Mouse (Mus musculus): ENCODE measurements around the gene Elmo3.

Elmo3 gene

DNA sequence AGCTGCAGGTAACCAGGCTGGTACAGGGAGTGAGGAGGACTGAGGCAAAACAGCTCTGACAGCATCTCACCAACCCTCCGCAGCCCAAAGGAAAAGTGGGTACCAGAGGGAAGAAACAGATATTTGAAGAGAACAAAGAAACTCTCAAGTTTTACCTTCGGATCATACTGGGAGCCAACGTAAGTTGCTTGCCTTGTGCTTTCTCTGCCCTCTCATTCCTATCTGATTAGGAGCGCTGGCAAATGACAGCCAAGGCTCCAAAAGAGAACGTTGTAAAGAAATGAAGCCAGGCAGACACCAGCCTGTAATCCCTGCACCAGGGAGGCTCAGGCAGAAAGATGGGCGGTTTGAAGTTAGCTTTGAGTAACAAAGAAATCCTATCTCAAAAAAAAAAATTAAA, 21.6 kb downstream of the Elmo3 start:
- DNase-seq (ENCODE audit: low spot score in 2 of 2) = no peak

DNA sequence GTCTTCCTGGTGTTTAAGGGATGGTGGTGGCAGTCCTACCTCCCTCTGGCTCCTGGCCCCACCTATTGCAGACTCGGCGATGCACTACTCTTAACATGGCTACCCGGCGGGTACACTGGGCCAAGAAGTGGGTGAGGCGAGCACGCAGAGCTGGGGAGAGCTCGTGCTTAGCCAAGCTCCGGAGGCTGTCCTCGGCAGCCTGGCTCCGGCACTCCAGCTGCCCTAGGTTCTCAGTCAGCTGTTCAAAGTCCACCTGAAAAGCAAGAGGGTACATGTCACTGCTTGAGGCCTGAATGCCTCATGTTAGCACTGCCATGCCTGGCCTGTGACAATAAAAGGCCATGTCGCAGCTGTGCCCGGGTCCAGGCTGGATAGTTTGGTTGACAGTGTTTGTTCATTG, 24.9 kb downstream of the Elmo3 start:
- no peak for DNase-seq (ENCODE audit: low spot score in 2 of 2)

DNA sequence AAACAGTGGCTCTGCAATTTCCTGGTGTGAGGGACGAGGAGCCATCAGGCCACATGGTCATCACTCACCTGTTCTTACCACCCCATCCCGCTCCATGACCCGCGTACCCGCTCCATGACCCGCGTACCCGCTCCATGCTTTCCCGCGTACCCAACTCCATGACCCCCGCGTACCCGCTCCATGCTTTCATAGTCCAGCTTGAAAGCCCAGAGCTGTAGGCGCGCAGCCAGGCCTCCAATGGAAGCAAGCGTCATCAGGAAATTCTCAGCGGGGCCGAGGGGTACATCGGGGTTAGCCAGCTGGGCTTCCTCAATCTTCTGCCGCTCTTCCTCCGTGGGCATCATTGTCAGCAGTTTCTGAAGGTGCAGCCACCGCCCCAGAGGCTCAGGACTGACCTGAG, 26.1 kb downstream of the Elmo3 start:
- DNase-seq (ENCODE audit: low spot score in 2 of 2) = no peak

DNA sequence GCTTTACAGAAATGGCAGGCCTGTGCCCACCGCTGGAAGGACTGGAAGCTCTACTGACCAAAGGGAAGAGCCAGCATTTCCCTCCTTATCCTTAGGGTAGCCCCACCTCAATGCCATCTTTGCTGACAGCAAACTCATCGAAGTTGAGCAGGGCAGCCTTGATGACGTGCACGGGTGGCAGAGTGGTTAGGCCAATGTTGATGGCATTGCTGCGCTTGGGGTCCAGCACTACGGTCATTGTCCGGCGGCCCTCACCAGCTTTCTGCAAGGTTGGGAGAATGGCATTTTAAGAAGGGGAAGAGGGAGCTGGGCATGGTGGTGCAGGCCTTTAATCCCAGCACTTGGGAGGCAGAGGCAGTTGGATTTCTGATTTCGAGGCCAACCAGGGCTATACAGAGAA, 26.5 kb downstream of the Elmo3 start:
- DNase-seq (ENCODE audit: low spot score in 2 of 2) = no peak

DNA sequence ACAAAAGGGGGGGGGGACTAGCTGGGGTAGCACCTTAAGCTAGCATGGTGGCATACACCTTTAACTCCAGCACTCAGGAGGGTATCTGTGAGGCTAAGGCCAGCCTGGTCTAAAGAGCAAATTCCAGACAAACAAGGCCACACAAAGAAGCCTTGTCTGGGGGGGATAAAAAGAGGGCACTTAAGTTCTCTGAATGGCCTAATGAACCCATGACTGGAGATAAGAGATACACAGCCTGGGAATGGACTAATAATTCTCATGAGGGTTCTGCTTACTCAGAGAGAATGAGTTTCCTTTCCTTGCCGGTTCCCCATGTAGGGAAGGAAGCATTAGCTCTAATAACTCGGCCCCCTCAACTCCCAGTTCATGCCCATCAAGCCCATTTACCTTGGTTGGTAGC, 27.1 kb downstream of the Elmo3 start:
- no peak for DNase-seq (ENCODE audit: low spot score in 2 of 2)

DNA sequence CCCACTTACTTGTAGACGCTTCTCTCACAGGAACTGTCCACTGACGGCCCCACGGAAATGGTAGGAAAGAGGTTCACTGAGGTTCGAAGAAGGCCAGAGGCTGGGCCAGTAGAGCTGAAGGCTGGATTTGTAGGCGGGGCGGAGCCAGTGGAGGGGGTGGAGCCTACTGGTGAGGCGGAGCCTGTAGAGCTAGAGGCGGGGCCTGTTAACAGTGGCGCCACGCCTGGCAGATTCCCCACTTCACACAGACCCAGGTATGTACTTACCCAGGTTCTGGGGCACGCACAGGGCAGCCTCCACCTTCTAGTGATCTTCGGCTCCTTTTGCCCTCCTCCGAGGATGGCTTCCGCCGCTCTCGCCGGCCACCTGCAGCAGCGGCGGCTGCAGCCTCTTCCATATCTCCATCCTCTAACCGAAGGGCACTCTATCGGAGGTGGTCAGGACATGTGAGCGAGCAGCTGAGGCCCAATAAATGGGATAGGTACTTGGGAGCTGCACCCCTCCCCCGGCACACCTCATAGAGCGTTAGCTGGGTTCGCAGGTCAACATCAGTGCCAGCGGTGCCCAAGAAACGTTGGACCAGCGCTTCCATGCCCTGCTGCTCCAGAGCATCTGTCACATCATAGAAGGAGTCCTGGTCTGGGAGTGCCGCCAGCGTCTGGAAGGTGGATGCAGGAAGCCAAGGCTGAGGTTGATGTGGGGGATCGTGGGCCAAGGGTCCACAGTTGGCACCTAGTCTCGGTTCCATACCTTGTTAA, 31.2 kb downstream of the Elmo3 start:
- no peak for DNase-seq (ENCODE audit: low spot score in 2 of 2)

DNA sequence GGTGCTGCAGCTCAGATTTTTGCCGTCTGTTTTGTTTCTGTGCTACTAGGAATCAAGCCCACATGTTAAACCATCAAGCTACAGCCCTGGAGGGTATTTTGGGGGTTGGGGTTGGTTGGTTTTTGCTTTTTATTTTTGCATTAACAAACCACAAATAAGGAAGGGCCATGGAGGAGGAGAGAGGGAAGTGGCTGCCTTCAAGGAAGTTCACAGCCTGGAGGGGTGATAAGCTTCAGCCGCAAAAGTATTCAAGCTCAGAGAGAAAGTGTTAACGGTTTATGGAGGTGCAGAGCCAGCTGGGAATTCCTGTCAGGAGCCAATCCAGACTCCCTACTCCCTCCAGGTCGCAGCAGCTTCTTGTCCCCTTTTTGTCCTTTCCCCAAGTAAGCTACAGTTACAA, 33.6 kb downstream of the Elmo3 start:
- DNase-seq (ENCODE audit: low spot score in 2 of 2) = no peak

DNA sequence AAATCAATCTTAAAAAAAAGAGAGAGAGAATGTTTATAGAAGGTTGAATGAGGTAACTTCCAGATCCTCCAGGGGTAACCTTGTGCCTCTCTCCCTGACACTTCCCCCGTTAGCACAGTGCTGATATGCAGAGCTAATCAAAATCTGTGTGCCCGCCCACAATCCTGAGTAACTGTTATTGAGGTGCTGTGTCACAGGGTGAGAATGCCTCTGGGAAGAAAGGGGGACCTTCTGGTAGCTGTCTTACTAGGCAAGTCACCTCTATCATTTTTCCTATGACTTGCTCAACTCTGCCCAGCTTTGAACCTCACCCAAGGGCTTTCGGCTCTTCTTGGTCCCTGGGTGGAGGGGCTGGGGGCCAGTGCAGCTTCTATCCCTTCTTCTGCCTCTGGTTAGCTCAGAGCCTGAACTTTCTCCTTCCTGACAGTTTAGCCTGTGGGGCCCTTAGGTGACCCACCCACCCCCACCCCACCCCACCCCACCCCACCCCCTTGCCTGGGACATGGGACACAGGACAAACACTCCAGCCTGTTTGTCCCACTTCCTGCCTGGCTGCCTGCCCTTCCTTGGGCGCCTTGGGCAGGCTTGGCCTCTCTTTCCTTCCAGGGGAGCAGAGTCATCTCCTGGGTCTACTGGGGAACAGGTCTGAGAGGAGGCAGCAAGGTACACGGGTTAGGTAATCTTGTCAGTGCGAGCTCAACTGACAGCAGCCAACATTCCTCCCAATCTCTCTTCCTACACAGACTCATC, 34.7 kb downstream of the Elmo3 start:
- no peak for DNase-seq (ENCODE audit: low spot score in 2 of 2)

DNA sequence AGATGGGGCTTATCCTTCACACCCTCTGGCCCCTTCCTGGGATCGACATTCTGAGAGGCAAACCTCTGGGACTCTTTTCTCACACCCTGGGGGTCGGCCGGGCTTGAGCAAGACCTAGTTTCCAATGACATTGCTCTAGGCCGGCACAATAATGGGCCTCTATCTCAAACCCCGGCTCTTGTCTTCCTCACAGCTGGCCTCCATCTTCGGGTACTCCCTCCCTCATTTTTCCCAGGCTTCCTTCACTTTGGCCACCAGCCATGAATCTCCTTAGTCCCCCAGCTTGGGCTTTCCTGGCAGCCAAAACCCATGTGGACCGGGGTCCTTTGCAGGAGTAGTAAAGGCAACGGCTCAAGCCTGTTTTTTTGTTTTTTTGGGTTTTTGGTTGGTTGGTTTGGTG, 36.0 kb downstream of the Elmo3 start:
- no peak for DNase-seq (ENCODE audit: low spot score in 2 of 2)

DNA sequence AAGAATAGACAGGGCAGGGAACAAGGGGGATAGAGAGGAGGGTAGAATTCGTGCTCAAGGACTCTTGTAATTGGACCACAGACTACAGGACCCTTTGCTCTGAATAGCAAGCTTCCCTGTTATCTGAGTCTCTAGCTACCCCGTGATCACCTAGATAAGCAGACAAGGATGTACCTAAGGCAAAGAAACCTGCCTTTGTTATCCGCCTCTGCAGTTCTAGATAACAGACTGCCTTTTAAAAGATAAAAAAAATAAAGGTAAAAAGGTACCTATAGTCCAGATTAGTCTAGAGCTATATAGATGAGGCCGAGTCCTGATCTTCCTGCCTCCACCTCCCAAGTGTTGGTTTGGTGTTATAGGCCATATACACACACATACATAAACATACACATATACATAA, 37.4 kb downstream of the Elmo3 start:
- DNase-seq (ENCODE audit: low spot score in 2 of 2) = no peak

DNA sequence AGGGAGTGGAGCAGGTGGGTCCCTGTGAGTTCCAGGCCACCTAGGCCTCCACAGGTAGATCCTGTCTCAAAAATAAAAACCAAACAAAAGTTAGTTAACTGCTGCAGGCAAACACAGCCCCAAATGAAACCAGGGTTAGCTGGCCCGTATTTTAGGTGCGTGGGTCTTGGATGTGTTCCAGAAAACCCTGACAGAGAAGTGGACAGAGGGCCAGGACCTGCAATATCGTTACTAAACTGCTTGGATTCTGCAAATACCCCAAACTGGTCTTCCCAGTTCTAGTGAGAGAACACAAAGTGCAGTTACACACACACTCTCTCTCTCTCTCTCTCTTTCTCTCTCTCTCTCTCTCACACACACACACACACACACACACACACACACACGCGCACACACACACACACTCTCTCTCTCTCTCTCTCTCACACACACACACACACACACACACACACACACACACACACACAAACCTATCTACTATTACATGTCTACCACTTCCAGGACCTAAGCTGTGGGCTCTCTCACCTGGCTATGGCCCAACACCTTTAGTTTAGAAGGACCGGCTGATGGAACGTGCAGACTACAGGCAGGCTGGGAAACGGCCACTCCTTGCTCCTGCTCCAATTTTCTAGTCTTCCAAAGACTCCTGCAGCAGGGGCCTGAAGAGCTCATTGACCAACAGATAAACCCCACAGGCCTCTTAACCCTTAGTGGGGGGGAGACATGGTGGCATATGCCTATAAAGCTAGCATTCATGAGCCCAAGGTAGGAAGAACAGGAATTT, 38.6 kb downstream of the Elmo3 start:
- no peak for DNase-seq (ENCODE audit: low spot score in 2 of 2)

DNA sequence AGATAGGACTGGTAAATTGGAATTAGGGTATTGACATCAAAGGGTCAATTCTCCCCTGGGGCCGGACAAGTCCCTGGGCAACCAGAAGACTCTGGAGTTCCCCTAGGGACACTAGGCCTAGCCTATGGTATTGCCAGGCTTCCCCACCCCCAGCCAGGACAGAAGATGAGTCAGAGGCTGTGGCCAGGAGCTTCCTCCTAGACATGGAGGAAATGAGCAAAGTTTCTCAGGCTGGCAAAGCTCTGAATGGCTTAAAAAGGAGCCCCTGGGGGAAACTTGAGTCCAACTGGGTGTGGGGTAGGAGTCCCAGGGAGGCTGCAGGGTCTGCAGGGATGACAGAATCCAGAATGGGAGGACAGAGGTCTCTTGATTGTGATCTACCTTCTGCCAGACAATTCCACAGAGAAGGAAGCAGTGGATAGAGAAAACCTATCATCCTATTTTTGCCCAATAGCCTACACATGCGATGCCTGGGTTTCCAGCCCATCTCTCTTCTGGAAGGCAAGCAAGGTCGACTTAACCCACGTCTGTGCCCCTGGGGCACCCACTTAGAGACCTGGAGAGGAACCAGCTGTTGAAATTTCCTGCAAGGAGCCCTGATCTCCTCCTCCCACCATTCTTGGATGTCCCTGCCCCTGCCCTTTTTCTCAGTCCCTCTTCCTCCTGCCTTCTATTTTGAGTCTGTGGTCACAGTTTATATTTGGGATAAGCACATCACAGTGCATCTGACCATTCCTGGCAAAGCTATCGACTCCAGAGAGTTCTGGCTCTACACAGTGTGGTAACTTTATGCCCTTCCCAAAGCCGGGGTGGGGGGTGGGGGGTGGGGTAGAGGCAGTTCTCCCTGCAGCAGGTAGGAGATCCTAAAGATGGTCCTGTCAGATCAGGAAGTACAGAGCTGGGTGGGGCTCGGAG, 39.9 kb downstream of the Elmo3 start:
- DNase-seq (ENCODE audit: low spot score in 2 of 2) = peak in 1 of 2 experiments; percentile 56

DNA sequence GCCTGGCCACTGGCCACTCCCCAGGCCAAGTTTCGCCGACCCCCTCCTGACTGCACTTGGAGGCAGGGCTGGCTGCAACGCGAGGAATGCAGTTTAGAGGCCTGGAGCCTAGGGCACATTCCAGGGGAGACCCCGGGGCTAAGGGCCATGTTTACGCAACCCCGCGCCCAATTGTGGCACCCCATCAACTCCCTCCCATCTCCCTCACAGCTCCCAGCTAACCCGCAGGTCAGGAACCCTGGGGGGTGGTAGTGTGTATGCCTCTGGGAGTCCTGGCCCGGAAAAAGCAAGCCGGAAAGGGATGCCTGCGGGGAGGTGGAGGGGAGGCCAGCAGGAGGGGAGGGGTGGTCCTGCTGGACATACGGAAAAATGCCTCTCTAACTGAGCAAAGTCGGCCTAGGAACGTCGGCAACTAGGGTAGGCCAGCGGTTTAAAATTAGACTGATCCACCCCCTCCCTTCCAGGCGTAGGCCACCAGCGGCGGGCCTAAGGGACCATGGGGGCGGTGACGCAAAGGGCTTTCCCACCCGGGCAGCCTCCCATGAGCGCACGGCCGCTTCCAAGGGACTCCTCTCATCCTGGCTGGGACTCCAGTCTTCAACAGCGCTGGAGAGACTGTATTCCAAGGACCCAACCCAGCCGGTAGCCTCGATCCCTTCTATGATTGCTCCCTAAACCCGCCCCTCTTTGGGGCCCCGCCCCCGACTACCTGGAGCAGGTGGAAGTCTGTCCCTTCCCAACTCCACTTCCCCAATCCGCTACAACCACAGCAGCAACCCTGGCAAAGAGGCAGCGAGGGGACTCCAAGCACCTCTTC, 41.4 kb downstream of the Elmo3 start:
- peak; percentile 63 to 72 for DNase-seq (ENCODE audit: low spot score in 2 of 2)

DNA sequence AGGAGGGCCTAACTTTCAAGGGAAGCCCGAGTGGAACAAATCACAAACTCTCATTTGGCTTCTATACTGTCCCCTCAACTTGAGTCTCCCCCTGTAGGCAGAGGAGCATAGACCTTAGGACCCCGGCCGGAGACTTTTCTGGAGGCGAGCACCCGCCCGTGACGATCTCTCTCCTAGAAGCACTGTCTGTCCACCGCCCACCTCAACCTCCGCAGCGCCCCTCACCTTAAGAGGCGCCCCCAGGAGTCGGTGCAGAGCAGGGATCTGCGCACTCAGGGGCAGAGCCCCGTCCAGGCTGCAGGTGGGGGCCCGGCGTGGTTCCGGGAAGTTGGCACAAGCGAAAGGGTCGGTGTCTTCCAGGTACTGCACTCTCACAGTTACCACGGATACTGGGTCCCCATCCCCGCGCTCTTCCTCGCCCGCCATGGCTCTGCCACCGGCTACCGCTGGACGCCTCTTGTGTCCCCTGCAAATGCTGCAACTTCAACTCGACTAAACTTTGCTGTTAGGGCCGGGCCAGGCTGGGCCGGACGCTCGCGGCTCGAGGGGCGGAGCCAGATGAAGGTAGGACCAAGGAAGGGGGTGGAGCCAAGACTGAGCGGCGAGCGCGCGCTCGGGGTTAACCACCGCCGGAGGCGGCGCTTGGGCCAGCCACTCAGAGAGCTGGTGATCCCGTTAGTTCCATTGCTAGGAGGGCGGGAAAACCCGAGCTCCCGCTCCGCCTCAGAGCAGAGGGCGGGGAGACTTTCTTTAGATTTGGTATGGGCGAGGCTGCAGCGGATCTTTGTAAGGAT, 42.2 kb downstream of the Elmo3 start, which contains the start of gene Fhod1:
Fhod1 (minus strand) TSS at position 526 of the 794 bp plus-strand sequence.
- DNase-seq (ENCODE audit: low spot score in 2 of 2) = peak; percentile 93 to 95

DNA sequence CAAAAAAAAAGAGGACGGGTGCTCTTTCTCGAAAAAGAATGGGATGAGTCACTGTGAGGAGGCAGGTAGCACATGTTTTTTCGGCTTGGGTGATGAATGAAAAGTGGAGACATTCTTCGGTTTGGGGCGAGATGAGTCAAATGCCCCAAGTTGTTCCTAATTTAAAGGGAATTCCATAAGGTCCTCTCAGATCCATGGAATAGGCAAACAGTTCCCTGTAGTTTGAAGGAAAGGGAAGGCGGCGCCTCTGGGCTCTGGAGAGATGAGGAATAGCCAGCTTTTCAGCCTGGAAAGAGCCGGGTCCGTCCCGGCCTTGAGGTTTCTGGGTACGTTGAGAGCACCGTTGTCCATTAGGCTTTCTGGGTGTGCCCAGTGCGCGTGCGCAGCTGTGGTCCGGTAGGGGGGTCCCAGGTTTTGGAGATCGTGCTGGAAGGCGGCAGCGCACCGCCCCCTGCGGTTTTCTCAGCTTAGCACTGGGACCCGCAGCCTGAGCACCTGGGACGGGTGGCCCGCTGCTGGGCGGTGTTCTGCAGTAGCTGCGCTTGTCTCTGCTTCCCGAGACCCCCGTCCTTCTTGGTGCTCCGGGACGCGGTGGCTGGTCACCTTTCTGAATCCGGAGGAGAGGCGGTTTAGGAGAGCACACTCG, 43.2 kb downstream of the Elmo3 start, which contains the start of gene Slc9a5:
Slc9a5 (plus strand) TSS at position 394 of the 646 bp plus-strand sequence.
- no peak for DNase-seq (ENCODE audit: low spot score in 2 of 2)

DNA sequence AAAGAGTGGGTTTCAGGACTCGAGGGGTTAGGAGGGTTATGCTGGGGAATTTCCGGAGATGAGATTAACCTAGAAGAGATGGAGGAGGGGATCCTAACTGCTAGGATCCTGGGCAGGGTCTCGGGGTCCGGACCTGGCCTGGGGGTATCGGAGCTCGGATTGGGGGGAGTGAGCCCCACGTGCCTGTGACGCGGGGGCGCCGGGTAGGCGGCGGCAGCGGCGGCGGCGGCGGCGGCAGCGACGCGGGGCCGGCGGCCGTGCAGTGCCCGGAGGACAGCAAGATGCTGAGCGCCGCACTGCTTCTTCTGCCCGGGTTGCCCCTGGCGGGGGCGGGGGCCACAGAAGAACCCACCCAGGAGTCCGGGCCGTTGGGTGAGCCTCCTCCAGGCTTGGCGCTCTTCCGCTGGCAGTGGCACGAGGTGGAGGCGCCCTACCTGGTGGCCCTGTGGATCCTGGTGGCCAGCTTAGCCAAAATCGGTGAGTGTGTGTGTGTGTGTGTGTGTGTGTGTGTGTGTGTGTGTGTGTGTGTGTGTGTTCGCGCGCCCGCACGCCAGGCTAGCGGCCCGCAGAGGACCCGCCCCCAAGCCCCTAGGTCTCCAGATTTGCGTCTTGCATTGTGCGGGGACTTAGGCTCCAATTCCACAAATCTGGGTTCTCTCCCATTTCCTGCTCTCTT, 43.8 kb downstream of the Elmo3 start:
- no peak for DNase-seq (ENCODE audit: low spot score in 2 of 2)

DNA sequence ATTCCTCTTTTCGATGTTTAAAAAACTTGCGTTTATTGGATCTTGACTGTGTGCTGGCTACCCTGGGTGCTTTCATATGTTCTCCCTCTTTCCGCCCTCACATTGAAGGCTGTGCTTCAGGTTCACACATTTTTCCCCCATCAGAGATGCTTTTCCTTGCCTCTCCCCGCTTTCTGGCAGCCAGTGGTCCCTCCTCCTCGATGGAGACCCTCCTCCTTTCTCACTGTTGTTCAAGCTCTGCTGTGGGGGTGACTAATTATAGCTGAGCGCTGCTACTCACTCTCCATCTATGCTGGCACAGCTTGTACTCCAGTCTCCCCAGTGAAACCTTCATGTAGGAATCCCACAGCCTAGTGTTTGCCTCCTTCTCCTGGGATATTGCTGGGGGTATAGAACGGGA, 44.8 kb downstream of the Elmo3 start:
- no peak for DNase-seq (ENCODE audit: low spot score in 2 of 2)

DNA sequence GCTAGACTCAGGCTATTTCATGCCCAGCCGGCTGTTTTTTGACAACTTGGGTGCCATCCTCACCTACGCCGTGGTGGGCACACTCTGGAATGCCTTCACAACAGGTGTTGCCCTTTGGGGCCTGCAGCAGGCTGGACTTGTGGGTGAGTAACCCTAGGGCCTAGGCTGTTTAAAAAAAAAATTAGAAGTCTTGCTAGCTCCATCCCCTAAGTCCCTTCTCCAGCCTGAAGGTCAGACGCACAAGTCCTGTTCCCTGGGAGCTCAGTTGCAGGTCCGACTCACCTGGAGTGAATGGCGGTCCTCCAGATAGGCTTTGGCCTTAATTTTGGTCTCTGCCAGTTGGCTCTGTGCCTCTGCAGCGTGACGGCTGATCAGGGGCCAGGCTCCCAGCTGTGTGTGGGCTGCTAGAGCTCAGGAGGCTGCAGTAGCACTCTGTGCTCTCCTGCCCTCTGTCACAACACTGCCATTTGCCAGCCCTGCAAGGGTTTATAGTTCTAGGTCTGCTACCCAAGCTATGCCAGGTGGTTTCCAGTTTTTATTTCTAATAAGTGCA, 48.3 kb downstream of the Elmo3 start:
- no peak for DNase-seq (ENCODE audit: low spot score in 2 of 2)
